Mouse (Mus musculus) lung, adult 2 months (tissue): Measurements from ENCODE around the gene Kcna2. TPM values are rescaled to one million over a fixed set of nuclear protein-coding genes. Genes with fewer than 3 reads are reported as not detected.

Experiments used
- DNase-seq: peaks from one replicate; pipeline ENCODE4 v3.0.0; 2022
- H3K4me1 ChIP-seq: fragments of 200-500 bp; 2 replicates; pipeline ENCODE4 v1.6.1; 2011; ENCODE audit warnings: low read length; ENCODE audit not compliant: control insufficient read depth, insufficient read depth
- H3K4me3 ChIP-seq: fragments of 200-500 bp; replicated peaks from 2 replicates; pipeline ENCODE3; 2011; ENCODE audit warnings: low read depth, mild to moderate bottlenecking, control low read depth, low read length; ENCODE audit errors: extremely low read depth
- CTCF ChIP-seq: fragments of 200-500 bp; IDR thresholded peaks from 2 replicates; pipeline ENCODE4 v1.5.1; 2011; ENCODE audit warnings: mild to moderate bottlenecking, low read length, control low read depth; ENCODE audit not compliant: insufficient read depth
- POLR2A ChIP-seq: fragments of 200-500 bp; IDR thresholded peaks from 2 replicates; pipeline ENCODE4 v1.6.1; 2011; ENCODE audit warnings: low read depth, mild to moderate bottlenecking, control low read depth, low read length, borderline replicate concordance; ENCODE audit errors: extremely low read depth
- WGBS: fragments of 180-500 bp; shearing (Covaris S2); methylation state at CpG from one replicate; pipeline ENCODE4 v1.1.7; 2018; 5-methylcytosine and 5-hydroxymethylcytosine counted together
- polyA plus RNA-seq: library from polyadenylated mRNA; depleted of rRNA; stranded (reverse); fragments of >200 nt; gene quantifications from 2 replicates; pipeline ENCODE4 v1.2.3, GENCODE M21; 2012

Kcna2 gene
- polyA plus RNA-seq, 1 experiment, result 3.3 TPM

GRCm38 (mm10) chr3:107096269-107096731 lies 4.6 kb upstream of the Kcna2 start:
- DNase-seq, result no peak
- WGBS, result 60% methylated on average over 3 of the region's 3 CpGs
- Histone ChIP-seq H3K4me1 (no peaks in the 10 kb centered on the region), H3K4me3 (no peak overlapping the region)
- TF ChIP-seq CTCF, result no peak

DNA sequence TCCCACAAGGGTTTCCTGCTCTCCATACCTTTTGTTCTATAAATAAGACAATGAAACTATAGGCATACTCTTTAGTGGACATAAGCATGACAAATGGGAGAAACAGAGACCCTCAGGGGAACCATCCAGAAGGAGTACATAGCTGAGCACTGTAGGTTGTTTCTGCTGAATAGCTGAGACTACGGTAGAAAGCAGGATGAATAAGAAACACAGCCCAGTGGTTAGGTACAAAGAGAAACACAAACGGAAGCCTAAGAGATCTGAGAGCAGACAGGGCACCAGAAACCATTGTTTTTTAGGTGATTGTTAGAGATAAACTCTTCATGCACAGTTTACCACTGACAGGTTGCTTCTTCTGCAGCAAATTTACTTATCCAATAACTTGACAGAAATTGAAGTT lies 1.1 kb upstream of the Kcna2 start:
- Histone ChIP-seq H3K4me3 (no peak overlapping the region), H3K4me1 (no peaks in the 10 kb centered on the region)
- WGBS, result 51% methylated on average over 2 of the region's 2 CpGs
- TF ChIP-seq CTCF (no peak), POLR2A (no peak)
- DNase-seq, result no peak

DNA sequence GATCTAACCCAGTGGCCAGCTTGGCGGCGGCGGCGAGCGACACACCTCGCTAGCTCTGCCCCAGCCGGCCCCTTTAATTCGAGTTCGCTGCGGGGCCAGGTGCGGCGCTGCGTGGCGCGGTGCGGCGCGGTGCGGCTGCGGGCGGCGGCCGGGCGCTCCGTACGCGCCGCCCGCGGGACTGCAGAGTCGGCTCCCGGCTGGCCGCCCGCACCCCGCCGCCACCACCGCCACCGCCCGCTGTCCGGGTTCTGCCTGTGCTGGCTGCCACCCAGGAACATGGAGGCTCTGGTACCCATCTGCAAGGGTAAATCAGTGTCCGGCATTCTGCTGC lies 475 bp downstream of the Kcna2 start:
- WGBS, result under 1% methylated on average over 41 of the region's 41 CpGs
- DNase-seq, result no peak
- Histone ChIP-seq H3K4me3 (peak overlapping the region; percentile 58), H3K4me1 (no peaks in the 10 kb centered on the region)
- TF ChIP-seq POLR2A, result no peak
- no peak for TF ChIP-seq CTCF

GRCm38 (mm10) chr3:107101787-107102651 lies 1.1 kb downstream of the Kcna2 start:
- 1% methylated on average over 53 of the region's 53 CpGs for WGBS
- TF ChIP-seq POLR2A (no peak), CTCF (no peak)
- DNase-seq, result no peak
- H3K4me3 ChIP-seq, result peak overlapping the region; percentile 58
- H3K4me1 ChIP-seq, result no peaks in the 10 kb centered on the region

- H3K4me3 ChIP-seq, result no peak overlapping the region
- 51% methylated on average over 7 of the region's 7 CpGs for WGBS
- DNase-seq, result no peak
- no peaks in the 10 kb centered on the region for H3K4me1 ChIP-seq
- TF ChIP-seq POLR2A (no peak), CTCF (no peak)
These were observed 2.1 kb downstream of the Kcna2 start for GRCm38 (mm10) chr3:107103041-107103440.

DNA sequence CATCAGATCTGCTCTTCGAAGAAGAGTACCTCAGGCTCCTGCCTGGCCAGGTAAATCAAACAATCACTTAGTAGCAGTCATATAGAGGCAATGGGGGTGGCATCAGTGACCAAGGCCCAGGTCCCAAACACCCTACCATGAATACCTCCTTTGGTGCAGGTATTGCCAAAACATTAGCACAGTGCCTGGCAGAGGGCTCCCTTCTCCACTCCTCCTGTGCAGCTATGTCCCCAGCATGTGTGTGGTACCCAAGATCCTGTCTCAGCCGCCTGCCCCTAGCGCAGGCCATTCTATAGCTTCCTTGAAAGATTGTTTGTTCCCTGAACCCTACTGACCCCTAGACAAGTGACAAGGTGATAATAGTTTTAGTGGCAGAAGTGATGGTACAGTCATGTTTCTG lies 2.5 kb downstream of the Kcna2 start:
- no peak for DNase-seq
- H3K4me3 ChIP-seq, result no peak overlapping the region
- TF ChIP-seq POLR2A (no peak), CTCF (no peak)
- WGBS, result 79% methylated on average over 3 of the region's 3 CpGs
- no peaks in the 10 kb centered on the region for H3K4me1 ChIP-seq

DNA sequence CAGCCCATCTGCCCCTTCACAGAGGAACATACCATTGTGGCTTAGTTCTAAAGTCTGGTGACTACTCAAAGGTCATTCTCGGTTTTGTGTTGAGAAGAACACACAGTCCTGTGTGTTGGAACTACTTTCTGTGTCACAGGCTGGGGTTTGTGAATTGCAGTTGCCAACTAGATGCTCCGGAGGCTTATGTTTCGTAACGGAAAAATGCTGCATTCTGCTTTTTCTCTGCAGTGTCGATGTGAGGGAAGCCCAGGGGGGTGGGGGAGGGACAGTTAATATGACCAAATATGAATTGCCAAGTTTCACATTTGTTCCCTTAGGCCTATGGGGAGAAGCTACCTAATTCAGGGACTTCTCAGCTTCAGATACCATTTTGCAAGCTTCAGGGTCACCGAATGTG lies 5.0 kb downstream of the Kcna2 start:
- TF ChIP-seq POLR2A, result no peak
- TF ChIP-seq CTCF, result no peak
- Histone ChIP-seq H3K4me1 (no peaks in the 10 kb centered on the region), H3K4me3 (no peak overlapping the region)
- DNase-seq, result no peak
- 70% methylated on average over 6 of the region's 6 CpGs for WGBS

GRCm38 (mm10) chr3:107112498-107112897 lies 11.6 kb downstream of the Kcna2 start:
- Histone ChIP-seq H3K4me3 (no peak overlapping the region), H3K4me1 (no peaks in the 10 kb centered on the region)
- no peak for DNase-seq
- 46% methylated on average over 4 of the region's 4 CpGs for WGBS
- no peak for TF ChIP-seq CTCF
- no peak for TF ChIP-seq POLR2A

DNA sequence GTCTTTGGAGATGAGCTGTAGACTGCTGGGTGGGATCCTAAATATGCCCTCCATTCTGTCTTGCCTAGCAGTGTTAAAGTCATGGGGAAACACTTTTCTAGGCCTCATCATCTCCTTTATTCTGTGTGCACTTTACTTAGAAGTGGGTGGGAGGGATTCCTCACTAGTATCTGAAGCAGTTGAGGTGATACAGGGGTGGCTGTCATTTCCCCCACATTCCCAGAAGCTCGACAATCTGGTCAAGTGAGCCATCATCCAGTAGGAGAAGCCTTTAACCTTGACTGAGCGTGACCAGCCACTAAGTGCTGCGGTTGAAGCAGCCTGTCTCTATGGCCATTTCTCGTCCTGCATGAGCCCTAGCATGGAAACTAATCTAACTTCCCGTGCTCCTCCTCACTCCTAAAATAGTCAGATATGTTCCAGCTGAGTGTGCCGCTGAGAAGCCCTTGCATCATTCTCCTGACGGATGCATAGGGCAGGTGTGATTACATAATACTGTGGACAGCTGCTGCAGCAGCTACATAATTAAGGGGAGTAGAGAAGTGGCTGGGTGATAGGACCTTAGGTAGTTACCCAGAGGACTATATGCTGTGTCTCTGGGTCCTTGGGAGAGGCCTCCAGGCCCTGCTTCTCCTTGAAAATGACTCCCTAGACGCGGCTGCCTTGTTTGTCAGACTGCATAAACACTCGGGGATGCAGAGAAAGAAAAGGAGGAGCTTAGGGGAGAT lies 12.2 kb downstream of the Kcna2 start:
- H3K4me3 ChIP-seq, result no peak overlapping the region
- no peak for DNase-seq
- no peaks in the 10 kb centered on the region for H3K4me1 ChIP-seq
- WGBS, result 58% methylated on average over 10 of the region's 10 CpGs
- TF ChIP-seq CTCF (no peak), POLR2A (no peak)
